Mouse (Mus musculus): Measurements from ENCODE around the gene Gm11549. TPM values are rescaled to one million over a fixed set of nuclear protein-coding genes. Genes with fewer than 3 reads are reported as not detected.

Gene Gm11549
- polyA plus RNA-seq, 1 experiment from 2014 or later: 0.29 TPM

DNA sequence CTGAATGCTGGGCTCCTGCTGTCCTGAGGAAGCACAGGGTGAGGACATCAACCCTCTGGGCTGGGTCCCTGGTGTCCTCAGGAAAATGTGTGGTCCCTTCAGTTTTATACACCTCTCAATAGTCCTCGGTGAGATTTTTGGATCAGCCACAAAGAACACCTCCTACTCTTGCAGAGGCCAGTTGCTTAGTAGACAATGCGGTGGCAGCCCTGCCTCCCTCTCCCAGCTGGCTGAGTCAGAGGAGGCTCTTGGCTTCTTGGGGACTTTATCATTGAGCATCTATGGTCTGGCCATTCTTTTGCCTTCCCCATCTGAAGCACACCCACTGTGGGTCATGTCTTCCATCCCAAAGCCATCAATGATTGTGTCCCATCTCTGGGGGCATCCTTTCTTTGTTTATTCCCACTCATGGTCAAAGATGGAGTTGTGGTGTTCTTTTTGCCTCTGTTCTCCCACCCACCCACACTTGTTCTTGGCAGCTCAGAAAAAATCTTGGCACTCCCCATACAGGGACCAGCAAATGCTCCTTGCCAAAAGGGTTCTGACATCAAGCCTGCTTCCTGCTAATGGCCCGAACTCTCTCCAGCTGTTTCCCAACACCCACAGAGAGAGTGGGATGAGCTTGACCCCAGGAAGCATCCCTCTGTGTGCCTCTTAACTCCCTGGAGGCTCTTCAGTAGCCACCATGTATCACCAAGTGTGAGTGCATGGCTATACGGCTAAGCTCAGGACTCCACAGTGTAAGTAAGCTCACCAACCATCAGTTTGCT lies 16.3 kb upstream of the Gm11549 start:
- Histone ChIP-seq H3K4me3 (no peak overlapping the region), H3K4me1 (peaks cover 6% of the 10 kb centered on the region), H3K9ac (no peak overlapping the region), H3K36me3 (no peaks in the 10 kb centered on the region), H3K27ac (replicated peaks) (no peak overlapping the region), H3K4me2 (no peak overlapping the region), H3K27me3 (replicated peaks) (no peaks in the 10 kb centered on the region; the same call in 1 of the 2 replicates), H3K9me3 (no peaks in the 10 kb centered on the region)
- WGBS: 61% methylated on average over 4 of the region's 4 CpGs
- ATAC-seq (ENCODE audit: extremely low read depth, insufficient number of reproducible peaks, low FRiP score, low TSS enrichment): no peak

DNA sequence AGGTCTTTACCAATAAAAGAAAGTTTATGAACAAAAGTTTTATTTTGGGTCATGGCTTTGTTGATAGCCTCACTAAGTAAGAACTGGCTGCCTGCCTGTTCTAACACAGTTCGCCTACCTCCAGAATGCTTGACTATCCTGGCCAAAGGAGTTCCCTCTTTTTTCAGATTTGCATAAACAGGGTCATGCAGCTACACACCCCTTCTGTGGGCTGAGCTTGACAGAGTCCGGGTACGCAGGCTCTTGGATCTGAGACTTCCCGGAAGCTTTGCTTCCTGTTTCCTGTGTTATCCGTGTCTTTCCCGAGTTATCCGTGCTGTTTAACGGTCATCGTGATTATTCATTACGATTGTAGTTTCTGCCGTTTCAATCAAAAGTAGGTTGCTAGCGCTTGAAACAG lies 14.4 kb upstream of the Gm11549 start:
- no peak overlapping the region for H3K4me2 ChIP-seq
- H3K27ac ChIP-seq (replicated peaks): no peak overlapping the region
- H3K27me3 ChIP-seq (replicated peaks): peaks cover 8% of the 10 kb centered on the region; the same call in 1 of the 2 replicates
- no peaks in the 10 kb centered on the region for H3K9me3 ChIP-seq
- no peaks in the 10 kb centered on the region for H3K36me3 ChIP-seq
- ATAC-seq (ENCODE audit: extremely low read depth, insufficient number of reproducible peaks, low FRiP score, low TSS enrichment): no peak
- WGBS: 72% methylated on average over 12 of the region's 12 CpGs
- no peak overlapping the region for H3K4me3 ChIP-seq
- no peak overlapping the region for H3K9ac ChIP-seq
- H3K4me1 ChIP-seq: peaks cover 25% of the 10 kb centered on the region

DNA sequence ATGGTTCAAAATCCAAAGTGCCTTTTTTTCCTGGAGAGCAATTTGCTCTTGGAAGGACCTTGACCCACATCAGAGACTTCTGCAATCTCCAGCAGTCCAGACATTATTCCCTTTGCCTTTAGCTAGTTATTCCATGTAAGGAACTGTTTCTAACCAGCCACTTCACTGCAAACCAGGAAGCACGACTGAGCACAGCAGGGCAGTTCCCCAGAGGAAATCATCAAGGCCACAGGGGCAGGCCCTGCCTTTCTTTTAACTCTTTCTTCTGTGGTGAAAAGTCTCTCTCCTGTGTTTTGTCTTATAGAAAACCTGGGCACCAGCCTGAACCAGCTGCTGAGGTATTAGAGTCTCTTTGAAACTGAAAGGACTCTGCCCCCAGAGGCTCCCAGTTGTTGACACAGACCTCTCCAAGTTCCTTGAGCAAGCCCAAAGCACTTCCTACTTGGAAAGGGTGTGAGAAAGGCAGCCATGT lies 11.6 kb upstream of the Gm11549 start:
- H3K27ac ChIP-seq (replicated peaks): 0 out of 2 replicates have a peak overlapping the region, but pooled peaks have one; percentile 1
- H3K4me1 ChIP-seq: peaks cover 38% of the 10 kb centered on the region
- no peaks in the 10 kb centered on the region for H3K36me3 ChIP-seq
- peaks cover 11% of the 10 kb centered on the region; the same call in 1 of the 2 replicates for H3K27me3 ChIP-seq (replicated peaks)
- 3% methylated on average over 1 of the region's 1 CpGs for WGBS
- H3K9ac ChIP-seq: no peak overlapping the region
- ATAC-seq (ENCODE audit: extremely low read depth, insufficient number of reproducible peaks, low FRiP score, low TSS enrichment): no peak
- H3K4me2 ChIP-seq: no peak overlapping the region
- no peak overlapping the region for H3K4me3 ChIP-seq
- no peaks in the 10 kb centered on the region for H3K9me3 ChIP-seq

DNA sequence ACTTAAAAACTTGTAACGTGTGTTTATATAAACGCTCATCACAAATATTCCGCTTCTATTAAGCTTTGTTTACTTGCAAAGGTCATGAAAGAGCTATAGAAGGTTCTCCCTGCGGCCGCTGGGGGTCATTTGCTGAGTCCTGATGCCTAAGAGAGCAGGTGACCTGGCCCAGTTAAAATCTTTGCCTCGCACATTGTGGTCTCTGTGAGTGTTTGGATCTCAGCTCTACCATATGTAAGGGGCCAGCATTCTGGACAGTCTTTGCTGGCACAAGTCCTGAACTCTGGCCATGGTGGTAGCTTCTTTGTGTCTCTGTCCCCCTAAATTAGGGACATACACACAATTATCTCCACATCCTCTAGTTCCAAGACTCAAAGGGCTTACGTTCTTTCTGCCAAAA lies 11.1 kb upstream of the Gm11549 start:
- no peak overlapping the region for H3K9ac ChIP-seq
- 49% methylated on average over 7 of the region's 7 CpGs for WGBS
- no peak overlapping the region for H3K4me3 ChIP-seq
- H3K36me3 ChIP-seq: no peaks in the 10 kb centered on the region
- peak overlapping the region; percentile 73; the same call in 1 of the 2 replicates for H3K4me2 ChIP-seq
- peaks cover 38% of the 10 kb centered on the region for H3K4me1 ChIP-seq
- peaks cover 11% of the 10 kb centered on the region; the same call in 1 of the 2 replicates for H3K27me3 ChIP-seq (replicated peaks)
- ATAC-seq (ENCODE audit: extremely low read depth, insufficient number of reproducible peaks, low FRiP score, low TSS enrichment): no peak
- no peak overlapping the region for H3K27ac ChIP-seq (replicated peaks)
- no peaks in the 10 kb centered on the region for H3K9me3 ChIP-seq

DNA sequence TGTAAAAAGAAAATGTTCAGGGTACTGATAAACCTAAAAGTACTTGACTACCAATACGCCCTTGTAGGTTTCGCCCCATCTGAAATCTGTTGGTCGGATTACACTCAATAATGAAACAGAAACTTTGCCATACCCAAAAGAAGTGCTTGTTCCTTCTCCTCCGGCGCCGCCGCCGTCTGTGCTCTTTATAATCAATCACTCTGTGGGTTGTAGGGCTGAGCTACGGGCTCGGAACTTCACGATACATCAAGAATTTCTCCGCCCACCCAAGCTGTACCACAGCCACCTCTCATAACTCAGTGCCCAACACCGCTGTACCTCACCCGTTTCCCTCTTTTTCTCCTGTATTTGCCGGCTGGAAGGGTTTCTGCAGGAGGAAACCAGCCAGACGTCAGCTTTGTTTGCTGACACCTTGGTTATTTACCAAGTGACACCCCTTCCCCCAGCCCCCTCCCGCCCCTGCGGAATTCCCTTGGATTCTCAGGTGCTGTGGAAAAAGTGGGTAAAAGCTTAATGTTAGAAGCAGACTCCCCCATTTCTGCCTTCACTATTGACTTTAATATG lies 10.4 kb upstream of the Gm11549 start:
- peaks cover 38% of the 10 kb centered on the region for H3K4me1 ChIP-seq
- H3K4me3 ChIP-seq: peak overlapping the region; percentile 47
- H3K36me3 ChIP-seq: no peaks in the 10 kb centered on the region
- H3K9me3 ChIP-seq: no peaks in the 10 kb centered on the region
- peak overlapping the region; percentile 73 for H3K4me2 ChIP-seq
- H3K27me3 ChIP-seq (replicated peaks): 0 out of 2 replicates have a peak, but pooled peaks cover 11% of the 10 kb centered on the region
- 8% methylated on average over 18 of the region's 18 CpGs for WGBS
- no peak for ATAC-seq (ENCODE audit: extremely low read depth, insufficient number of reproducible peaks, low FRiP score, low TSS enrichment)
- peak overlapping the region; percentile 75 for H3K9ac ChIP-seq
- no peak overlapping the region for H3K27ac ChIP-seq (replicated peaks)

DNA sequence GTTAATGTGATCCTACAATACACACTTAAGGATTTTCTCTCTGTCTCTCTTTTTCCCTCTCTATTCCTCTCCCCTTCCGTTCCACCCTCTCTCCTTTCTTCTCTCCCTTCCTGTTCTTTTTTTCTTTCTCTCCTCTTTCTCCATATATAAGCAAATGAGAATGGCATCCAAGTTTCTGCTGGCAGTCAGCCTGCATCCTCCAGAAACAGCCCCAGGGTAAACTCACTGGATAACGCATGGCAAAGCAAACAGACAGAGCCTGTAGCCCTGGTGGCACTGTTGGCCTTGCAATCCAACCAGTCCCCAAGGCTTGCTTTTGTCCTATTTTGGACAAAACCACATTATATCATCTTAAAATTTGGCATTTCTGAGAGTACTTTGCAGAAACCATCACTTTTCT lies 9.6 kb upstream of the Gm11549 start:
- ATAC-seq (ENCODE audit: extremely low read depth, insufficient number of reproducible peaks, low FRiP score, low TSS enrichment): no peak
- peak overlapping the region; percentile 73 for H3K4me2 ChIP-seq
- H3K4me3 ChIP-seq: no peak overlapping the region
- H3K4me1 ChIP-seq: peaks cover 38% of the 10 kb centered on the region
- H3K27ac ChIP-seq (replicated peaks): peak overlapping the region; percentile 73
- 0 out of 2 replicates have a peak, but pooled peaks cover 11% of the 10 kb centered on the region for H3K27me3 ChIP-seq (replicated peaks)
- 33% methylated on average over 2 of the region's 2 CpGs for WGBS
- H3K9me3 ChIP-seq: no peaks in the 10 kb centered on the region
- no peak overlapping the region for H3K9ac ChIP-seq
- no peaks in the 10 kb centered on the region for H3K36me3 ChIP-seq

DNA sequence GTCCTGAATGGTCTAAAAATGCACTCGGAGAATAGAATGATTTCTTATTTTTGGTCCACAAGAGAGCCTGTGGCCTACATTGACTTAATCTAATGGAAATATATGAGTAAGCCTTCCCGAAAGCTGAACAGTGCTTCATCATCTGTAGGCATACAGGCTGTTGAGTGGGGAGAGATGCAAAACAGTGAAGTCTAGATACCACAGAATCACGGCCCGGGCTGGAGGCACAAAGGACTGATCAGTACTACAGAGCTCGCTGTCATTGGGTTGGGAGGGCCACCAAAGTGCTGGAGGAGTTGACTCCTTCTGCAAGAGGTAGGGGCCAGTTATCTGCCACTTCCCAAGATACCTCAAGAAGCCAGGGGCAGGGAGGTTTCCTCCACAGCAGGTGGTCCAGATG lies 9.2 kb upstream of the Gm11549 start:
- Histone ChIP-seq H3K4me3 (no peak overlapping the region), H3K4me1 (peaks cover 38% of the 10 kb centered on the region), H3K9me3 (no peaks in the 10 kb centered on the region), H3K9ac (no peak overlapping the region), H3K27me3 (replicated peaks) (0 out of 2 replicates have a peak, but pooled peaks cover 11% of the 10 kb centered on the region), H3K4me2 (peak overlapping the region; percentile 73), H3K27ac (replicated peaks) (peak overlapping the region; percentile 73), H3K36me3 (no peaks in the 10 kb centered on the region)
- no peak for ATAC-seq (ENCODE audit: extremely low read depth, insufficient number of reproducible peaks, low FRiP score, low TSS enrichment)
- WGBS: 32% methylated on average over 5 of the region's 5 CpGs

DNA sequence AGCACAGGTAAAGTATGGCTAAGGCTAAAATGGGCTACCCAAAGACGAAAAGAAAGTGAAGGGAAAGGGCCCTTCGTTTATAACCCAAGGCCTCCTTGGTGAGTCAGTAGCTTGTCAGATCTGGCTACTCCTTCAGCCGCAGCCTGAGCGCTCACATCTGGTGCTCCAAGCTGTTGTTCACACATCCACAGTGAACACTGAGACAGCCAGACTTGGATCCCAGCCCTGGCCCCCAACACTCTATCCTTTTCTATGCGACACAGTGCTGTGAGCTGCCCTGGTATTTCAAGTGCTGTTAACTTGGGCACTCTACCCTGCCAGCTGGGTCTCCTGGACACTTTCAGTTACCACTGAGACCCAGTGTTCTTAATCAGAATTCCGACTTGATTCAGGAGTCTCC lies 8.7 kb upstream of the Gm11549 start:
- no peak overlapping the region for H3K9ac ChIP-seq
- ATAC-seq (ENCODE audit: extremely low read depth, insufficient number of reproducible peaks, low FRiP score, low TSS enrichment): peak; percentile 54; the same call in 1 of the 2 replicates
- H3K36me3 ChIP-seq: no peaks in the 10 kb centered on the region
- H3K4me1 ChIP-seq: peaks cover 38% of the 10 kb centered on the region
- H3K4me2 ChIP-seq: peak overlapping the region; percentile 73; the same call in 1 of the 2 replicates
- no peaks in the 10 kb centered on the region for H3K9me3 ChIP-seq
- peak overlapping the region; percentile 73 for H3K27ac ChIP-seq (replicated peaks)
- WGBS: 39% methylated on average over 6 of the region's 6 CpGs
- H3K27me3 ChIP-seq (replicated peaks): 0 out of 2 replicates have a peak, but pooled peaks cover 11% of the 10 kb centered on the region
- H3K4me3 ChIP-seq: no peak overlapping the region

DNA sequence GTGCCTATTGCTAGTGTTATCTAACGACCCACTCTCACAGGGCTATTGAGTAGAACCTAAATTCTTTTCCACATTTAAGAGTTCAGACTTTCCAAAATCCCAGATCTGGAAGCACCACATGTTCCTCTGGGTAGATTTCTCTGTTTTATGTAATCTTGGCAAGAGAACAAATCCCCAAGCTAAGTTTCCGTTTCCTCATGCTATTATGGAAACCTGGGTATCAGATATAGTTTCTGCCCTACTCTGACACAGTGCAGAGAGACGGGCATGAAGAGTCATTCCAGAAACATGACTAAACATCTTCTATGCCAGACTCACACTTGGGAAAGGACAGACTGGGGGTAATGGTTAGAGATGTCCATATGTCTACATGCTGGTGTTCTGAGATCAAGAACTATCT lies 2.9 kb upstream of the Gm11549 start:
- Histone ChIP-seq H3K27me3 (replicated peaks) (peaks cover 33% of the 10 kb centered on the region), H3K9me3 (no peaks in the 10 kb centered on the region), H3K27ac (replicated peaks) (no peak overlapping the region), H3K4me2 (no peak overlapping the region), H3K4me3 (no peak overlapping the region), H3K9ac (no peak overlapping the region), H3K4me1 (peaks cover 19% of the 10 kb centered on the region; the same call in 1 of the 2 replicates), H3K36me3 (no peaks in the 10 kb centered on the region)
- no peak for ATAC-seq (ENCODE audit: extremely low read depth, insufficient number of reproducible peaks, low FRiP score, low TSS enrichment)
- WGBS: 46% methylated on average over 3 of the region's 3 CpGs

DNA sequence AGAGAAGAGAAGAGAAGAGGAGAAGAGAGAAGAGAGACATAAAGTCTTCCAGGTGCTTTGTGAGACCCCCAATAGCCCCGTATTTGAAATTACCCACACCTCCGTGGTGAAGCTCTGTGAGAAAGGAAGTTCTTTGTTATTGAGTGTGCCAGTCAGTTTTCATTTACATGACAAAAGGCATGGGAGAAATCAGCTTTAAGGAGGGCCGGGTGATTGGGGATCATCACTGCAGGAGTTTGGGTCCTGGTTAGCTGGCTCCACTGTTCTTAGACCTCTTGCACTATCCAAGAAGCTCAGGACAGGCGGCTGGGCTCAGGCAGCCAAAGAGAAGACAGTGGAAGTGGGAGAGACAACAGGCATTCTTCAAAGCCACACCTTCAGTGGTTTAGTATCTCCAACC lies 524 bp upstream of the Gm11549 start:
- peaks cover 19% of the 10 kb centered on the region; the same call in 1 of the 2 replicates for H3K4me1 ChIP-seq
- peak overlapping the region; percentile 83 for H3K4me2 ChIP-seq
- 23% methylated on average over 4 of the region's 4 CpGs for WGBS
- no peak for ATAC-seq (ENCODE audit: extremely low read depth, insufficient number of reproducible peaks, low FRiP score, low TSS enrichment)
- no peak overlapping the region for H3K4me3 ChIP-seq
- H3K36me3 ChIP-seq: no peaks in the 10 kb centered on the region
- no peak overlapping the region for H3K9ac ChIP-seq
- H3K27ac ChIP-seq (replicated peaks): no peak overlapping the region
- no peaks in the 10 kb centered on the region for H3K9me3 ChIP-seq
- H3K27me3 ChIP-seq (replicated peaks): peaks cover 44% of the 10 kb centered on the region

DNA sequence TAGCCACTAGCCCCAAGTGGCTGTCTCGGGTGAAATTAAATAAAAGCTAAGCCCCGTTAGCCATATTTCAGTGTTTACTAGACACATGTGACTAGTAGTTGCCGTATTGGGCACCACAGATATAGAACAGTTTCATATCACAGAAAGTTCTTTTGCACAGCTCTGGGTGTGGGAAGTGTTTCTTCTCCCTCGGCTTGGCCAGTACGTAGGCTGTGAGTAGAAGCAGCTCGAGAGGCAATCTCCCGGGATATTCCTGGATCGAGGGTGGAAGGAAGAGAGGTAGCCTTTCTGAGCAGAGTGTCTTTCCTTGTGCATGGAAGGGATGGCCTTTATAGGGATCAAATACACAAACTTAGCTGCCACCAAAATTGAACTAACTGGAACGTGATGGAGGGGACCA lies 5.4 kb downstream of the Gm11549 start:
- 75% methylated on average over 9 of the region's 9 CpGs for WGBS
- ATAC-seq (ENCODE audit: extremely low read depth, insufficient number of reproducible peaks, low FRiP score, low TSS enrichment): no peak
- H3K9ac ChIP-seq: no peak overlapping the region
- H3K27ac ChIP-seq (replicated peaks): no peak overlapping the region
- no peaks in the 10 kb centered on the region for H3K9me3 ChIP-seq
- peaks cover 9% of the 10 kb centered on the region; the same call in 1 of the 2 replicates for H3K4me1 ChIP-seq
- H3K36me3 ChIP-seq: no peaks in the 10 kb centered on the region
- H3K27me3 ChIP-seq (replicated peaks): peaks cover 32% of the 10 kb centered on the region
- H3K4me2 ChIP-seq: no peak overlapping the region
- H3K4me3 ChIP-seq: no peak overlapping the region
